Mouse (Mus musculus) ES-E14 (cell line): Measurements from ENCODE around the gene Rps13. TPM values are rescaled to one million over a fixed set of nuclear protein-coding genes. Genes with fewer than 3 reads are reported as not detected.

Source experiments
- DNase-seq: peaks from one replicate; pipeline ENCODE4 v3.0.0-alpha.2; 2013; ENCODE audit warnings: low read depth, low spot score
- H3K27ac ChIP-seq: 2 replicates; pipeline ENCODE4 v1.5.1; 2012; ENCODE audit warnings: low read depth, mild to moderate bottlenecking, low read length, moderate library complexity, mixed read lengths; ENCODE audit not compliant: poor library complexity, insufficient read depth, severe bottlenecking
- H3K36me3 ChIP-seq: 2 replicates; pipeline ENCODE4 v1.6.1; 2012; ENCODE audit warnings: mild to moderate bottlenecking, low read length, moderate library complexity, mixed read lengths; ENCODE audit not compliant: control insufficient read depth, poor library complexity, insufficient read depth, severe bottlenecking
- H3K4me1 ChIP-seq, 2 experiments: fragments of 150-350 bp in 1 of 2; sonication (generic) in 1 of 2; 2 replicates each; pipeline ENCODE4 v1.6.1; 2012; ENCODE audit warnings: low read length in 2 of 2, mild to moderate bottlenecking in 1 of 2, mixed read lengths in 1 of 2; ENCODE audit not compliant: control insufficient read depth in 2 of 2, insufficient read depth in 2 of 2, poor library complexity in 1 of 2
- H3K4me3 ChIP-seq, 2 experiments: fragments of 150-350 bp in 1 of 2; sonication (generic) in 1 of 2; 2 replicates each; pipeline ENCODE4 v1.5.1; 2012; ENCODE audit warnings: low read length in 2 of 2, low read depth in 1 of 2, mild to moderate bottlenecking in 1 of 2, mixed read lengths in 1 of 2; ENCODE audit not compliant: insufficient read depth in 1 of 2, poor library complexity in 1 of 2, severe bottlenecking in 1 of 2
- H3K9ac ChIP-seq: 2 replicates; pipeline ENCODE4 v1.6.1; 2012; ENCODE audit warnings: low read depth, mild to moderate bottlenecking, low read length, mixed read lengths; ENCODE audit not compliant: poor library complexity, insufficient read depth, severe bottlenecking
- H3K9me3 ChIP-seq: fragments of 150-350 bp; sonication (generic); 2 replicates; pipeline ENCODE4 v1.6.1; 2012; ENCODE audit warnings: low read depth, mild to moderate bottlenecking, low read length; ENCODE audit not compliant: control insufficient read depth, insufficient read depth
- CHD2 ChIP-seq: IDR thresholded peaks from 2 replicates; pipeline ENCODE4 v1.6.1; 2014; ENCODE audit warnings: mild to moderate bottlenecking, low read depth, low read length, inconsistent platforms
- HCFC1 ChIP-seq: IDR thresholded peaks from 2 replicates; pipeline ENCODE4 v1.6.1; 2012; ENCODE audit warnings: low read length, inconsistent platforms, borderline replicate concordance; ENCODE audit not compliant: insufficient read depth
- MAFK ChIP-seq: IDR thresholded peaks from 2 replicates; pipeline ENCODE4 v1.6.1; 2014; ENCODE audit warnings: mild to moderate bottlenecking, low read depth, low read length, inconsistent platforms; ENCODE audit not compliant: insufficient read depth
- ZC3H11A ChIP-seq: IDR thresholded peaks from 2 replicates; pipeline ENCODE4 v1.6.1; 2012; ENCODE audit warnings: low read depth, mild to moderate bottlenecking, inconsistent platforms, low read length, borderline replicate concordance
- ZNF384 ChIP-seq: IDR thresholded peaks from 2 replicates; pipeline ENCODE4 v1.6.1; 2012; ENCODE audit warnings: low read depth, low read length, inconsistent platforms
- in situ Hi-C, 2 experiments: fragments of 600-800 bp; cut with MboI; formaldehyde crosslinking; loops; one replicate each; pipeline ENCODE4 v1.15.1; 2025; ENCODE audit warnings: low sequenced_read_pairs in 2 of 2, inconsistent platforms in 1 of 2; ENCODE audit not compliant: unreplicated experiment in 2 of 2
- total RNA-seq: library from RNA; depleted of rRNA; stranded (reverse); fragments of 300-350 nt; gene quantifications from 2 replicates; pipeline ENCODE4 v1.2.3, GENCODE M21; 2012

The Rps13 gene
- total RNA-seq, 1 experiment, result 1,038 TPM

GRCm38 (mm10) chr7:116334669-116335038 lies 659 bp upstream of the Rps13 start:
- no peak for DNase-seq
- no peaks in the 10 kb centered on the region for H3K4me1 ChIP-seq
- H3K9me3 ChIP-seq, result no peaks in the 10 kb centered on the region
- TF ChIP-seq HCFC1 (no peak), ZNF384 (no peak), ZC3H11A (no peak), CHD2 (no peak), MAFK (no peak)
- H3K36me3 ChIP-seq, result peaks cover 18% of the 10 kb centered on the region
- in situ Hi-C loops, result no loop called here
- H3K4me3 ChIP-seq, result peak overlapping the region; percentile 84
- peak overlapping the region; percentile 92 for H3K27ac ChIP-seq
- H3K9ac ChIP-seq, result peak overlapping the region; percentile 91

- in situ Hi-C loops, result no loop called here
- TF ChIP-seq CHD2 (no peak), ZNF384 (no peak), ZC3H11A (no peak), MAFK (no peak), HCFC1 (no peak)
- H3K9me3 ChIP-seq, result no peaks in the 10 kb centered on the region
- no peaks in the 10 kb centered on the region for H3K4me1 ChIP-seq
- no peak overlapping the region for H3K27ac ChIP-seq
- DNase-seq, result no peak
- H3K36me3 ChIP-seq, result peaks cover 18% of the 10 kb centered on the region
- no peak overlapping the region for H3K9ac ChIP-seq
- peak overlapping the region in 1 of 2 experiments; percentile 84; a peak in 1 of 4 replicates for H3K4me3 ChIP-seq
These were observed 2.7 kb downstream of the Rps13 start for GRCm38 (mm10) chr7:116331246-116331645.

- in situ Hi-C loops, result no loop called here
These were observed 4.1 kb downstream of the Rps13 start for GRCm38 (mm10) chr7:116329858-116330257.

GRCm38 (mm10) chr7:116328777-116329176 lies 5.2 kb downstream of the Rps13 start:
- Histone ChIP-seq H3K36me3 (peaks cover 18% of the 10 kb centered on the region), H3K9me3 (no peaks in the 10 kb centered on the region), H3K4me3 (no peak overlapping the region), H3K9ac (no peak overlapping the region), H3K27ac (no peak overlapping the region), H3K4me1 (no peaks in the 10 kb centered on the region)
- DNase-seq, result no peak
- TF ChIP-seq ZNF384 (no peak), ZC3H11A (no peak), MAFK (no peak), CHD2 (no peak), HCFC1 (no peak)
- in situ Hi-C loops, result no loop called here

More at GRCm38 (mm10) chr7:116329858-116330257, 4.1 kb downstream of the Rps13 start:
- DNase-seq, result no peak
- Histone ChIP-seq H3K4me1 (no peaks in the 10 kb centered on the region), H3K27ac (no peak overlapping the region), H3K9me3 (no peaks in the 10 kb centered on the region), H3K9ac (no peak overlapping the region), H3K36me3 (peaks cover 18% of the 10 kb centered on the region), H3K4me3 (no peak overlapping the region)
- TF ChIP-seq HCFC1, result no peak
- TF ChIP-seq MAFK, result no peak
- no peak for TF ChIP-seq ZC3H11A
- no peak for TF ChIP-seq CHD2
- TF ChIP-seq ZNF384, result no peak

GRCm38 (mm10) chr7:116327901-116328300 lies 6.1 kb downstream of the Rps13 start:
- no peak for DNase-seq
- Histone ChIP-seq H3K4me3 (no peak overlapping the region), H3K9ac (no peak overlapping the region), H3K9me3 (no peaks in the 10 kb centered on the region), H3K4me1 (peaks cover 0 to 3% of the 10 kb centered on the region in 2 experiments; a peak in 1 of 4 replicates), H3K27ac (no peak overlapping the region), H3K36me3 (peaks cover 16% of the 10 kb centered on the region)
- TF ChIP-seq CHD2 (no peak), ZNF384 (no peak), MAFK (no peak), HCFC1 (no peak), ZC3H11A (no peak)
- in situ Hi-C loops, result no loop called here
